Mouse (Mus musculus) neutrophil, adult 5-6 weeks (primary cell): Measurements from ENCODE around the gene Rab34. TPM values are rescaled to one million over a fixed set of nuclear protein-coding genes. Genes with fewer than 3 reads are reported as not detected.

ENCODE experiments used
- ATAC-seq: fragments of 151-379, 151-347 bp; 2 replicates; pipeline ENCODE4 v1.8.0; 2017; ENCODE audit warnings: mild to moderate bottlenecking, moderate TSS enrichment; ENCODE audit not compliant: insufficient number of reproducible peaks, poor library complexity, low FRiP score, severe bottlenecking; ENCODE audit errors: extremely low read depth
- total RNA-seq: library from RNA; stranded (forward); fragments of 200-1000 nt; gene quantifications from 2 replicates; pipeline ENCODE4 v1.2.3, GENCODE M21; 2017

The Rab34 gene
- total RNA-seq, 1 experiment from 2014 or later: not detected

DNA sequence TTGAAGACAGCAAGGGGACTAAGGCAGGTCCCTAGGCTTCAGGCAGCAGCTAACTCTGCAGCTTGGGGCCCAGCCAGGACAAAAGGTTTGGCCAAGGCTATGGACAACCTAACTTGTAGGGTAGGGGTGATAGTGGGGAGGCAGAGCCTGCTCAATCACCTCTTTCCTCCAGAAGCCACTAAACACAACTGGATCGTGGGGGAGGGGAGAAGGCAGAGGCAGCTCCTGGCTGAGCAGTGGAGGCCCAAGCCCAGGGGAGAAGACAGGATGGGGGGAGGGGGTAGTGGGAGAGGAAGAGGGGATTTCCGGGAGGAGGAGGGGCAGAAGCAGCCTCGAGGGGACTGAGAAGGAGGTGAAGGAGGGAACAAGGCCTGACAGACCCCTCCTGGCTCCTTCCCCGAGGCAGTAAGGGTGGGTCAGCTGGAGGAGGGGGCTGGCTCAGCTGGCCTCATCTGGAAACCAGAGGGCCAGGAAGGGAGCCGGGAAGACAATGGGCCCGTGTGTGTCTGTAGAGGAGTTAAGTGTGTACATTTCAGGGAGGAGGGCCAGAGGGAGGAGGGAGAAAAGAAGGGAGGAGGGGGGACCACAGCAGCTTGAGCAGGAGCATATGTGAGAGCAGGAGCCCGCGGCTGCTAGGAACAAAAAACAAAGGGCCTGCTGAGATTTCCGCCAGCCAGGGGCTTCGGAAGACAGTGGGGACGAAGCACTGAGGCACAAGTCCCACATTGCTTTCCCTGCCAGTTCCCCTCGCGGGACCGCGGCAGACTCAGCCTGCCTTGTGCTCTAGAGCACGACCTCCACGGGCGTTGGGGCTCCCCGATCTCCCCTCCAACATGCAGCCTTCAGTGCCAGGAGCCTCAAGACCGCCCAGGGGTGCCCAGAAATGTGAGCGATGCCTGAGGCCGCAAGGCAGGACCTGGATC lies 24.3 kb upstream of the Rab34 start:
- ATAC-seq: no peak

DNA sequence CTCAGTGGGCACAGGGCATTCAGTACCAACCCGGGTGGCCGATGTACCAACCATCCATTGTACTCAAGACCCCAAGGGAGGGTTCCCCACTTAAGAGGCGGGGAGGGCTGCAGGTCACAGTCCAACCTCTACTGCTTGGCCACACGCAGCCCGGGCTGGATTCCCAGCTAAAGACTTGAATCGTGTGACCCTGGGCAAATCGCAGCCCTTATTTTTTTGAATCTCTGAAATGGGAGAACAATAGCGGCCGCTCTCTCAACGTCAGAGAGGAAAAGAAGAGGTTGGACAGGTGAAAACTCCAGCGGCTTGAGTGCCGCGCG lies 23.7 kb upstream of the Rab34 start:
- ATAC-seq: no peak

DNA sequence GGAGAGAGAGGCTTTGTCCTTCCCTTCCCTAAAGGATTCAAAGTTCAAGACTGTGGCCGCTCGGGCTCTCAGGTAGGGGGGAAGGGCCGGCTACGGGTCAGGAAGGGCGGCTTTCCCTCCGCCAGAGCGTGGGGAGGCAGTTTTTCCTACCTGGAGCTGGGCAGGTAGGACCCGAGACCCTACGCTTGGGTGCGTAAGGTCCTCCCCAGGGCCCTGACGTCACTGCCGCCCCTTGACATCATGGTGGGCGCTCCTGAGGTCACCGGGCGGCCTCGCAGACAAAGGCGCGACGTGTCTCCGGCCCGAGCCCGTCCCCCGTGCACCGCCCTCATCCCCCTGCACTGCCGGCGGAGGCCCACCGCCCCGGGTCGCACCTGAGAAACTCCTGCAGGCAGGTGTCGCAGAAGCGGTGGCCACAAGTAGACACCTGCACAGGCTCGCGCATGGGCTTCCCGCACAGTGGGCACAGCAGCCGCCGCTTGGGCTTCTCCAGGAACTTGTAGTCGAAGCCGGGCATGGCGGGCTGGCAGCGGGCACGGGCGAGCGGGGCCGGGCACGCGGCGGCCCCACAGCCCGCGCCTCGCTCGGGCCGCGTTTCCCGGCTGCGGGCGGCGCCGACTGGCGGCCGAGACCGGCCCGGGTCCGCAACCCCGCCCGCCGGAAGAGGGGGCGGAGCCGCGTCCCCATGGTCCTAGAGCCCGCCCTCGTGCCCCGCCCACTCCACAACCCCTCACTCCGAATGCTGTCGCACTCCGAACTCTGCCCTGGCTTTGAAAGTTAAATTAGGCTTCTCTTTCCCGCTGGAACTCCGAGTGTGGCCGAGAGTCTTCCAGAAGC lies 23.1 kb upstream of the Rab34 start, which contains the start of gene Traf4:
Traf4 (minus strand) TSS at position 666 of the 837 bp plus-strand sequence.
- peak; percentile 45 for ATAC-seq

DNA sequence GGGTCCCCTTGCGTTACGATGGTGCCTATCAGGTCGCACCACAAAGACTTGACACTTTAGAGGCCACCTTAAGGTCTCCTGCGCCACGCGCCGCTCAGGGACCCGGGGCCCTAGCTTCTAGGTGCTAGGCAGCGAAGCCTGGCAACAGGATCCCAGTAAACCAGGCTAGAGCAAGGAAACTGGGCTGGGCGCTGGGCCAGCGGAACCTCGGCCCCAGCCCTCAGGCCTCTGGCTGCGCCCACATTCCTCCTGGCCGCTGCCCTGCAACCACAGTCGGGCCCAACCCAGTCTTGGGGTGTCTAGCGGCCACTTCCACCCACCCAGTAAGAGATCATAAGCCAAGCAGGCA lies 22.5 kb upstream of the Rab34 start:
- ATAC-seq: no peak

DNA sequence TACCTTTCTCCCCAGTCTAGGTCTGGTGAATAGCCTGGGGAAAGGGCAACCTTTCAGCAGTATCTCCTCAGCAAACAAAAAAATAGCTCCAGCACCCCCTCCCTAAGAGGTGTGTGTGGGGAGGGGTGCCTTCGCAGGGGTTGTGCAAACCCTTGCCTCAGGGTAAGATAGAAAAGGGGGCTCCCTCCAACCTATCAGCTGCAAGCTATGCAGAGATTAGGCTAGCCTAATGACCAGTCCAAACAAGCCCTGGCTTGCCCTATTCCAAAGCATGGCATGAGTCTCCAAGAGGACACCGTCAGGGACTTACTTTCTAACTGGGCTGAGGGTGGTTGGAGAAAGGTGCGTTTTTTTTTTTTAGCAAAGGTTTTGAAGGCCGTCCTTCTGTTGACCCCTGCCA lies 22.1 kb upstream of the Rab34 start:
- ATAC-seq: no peak

DNA sequence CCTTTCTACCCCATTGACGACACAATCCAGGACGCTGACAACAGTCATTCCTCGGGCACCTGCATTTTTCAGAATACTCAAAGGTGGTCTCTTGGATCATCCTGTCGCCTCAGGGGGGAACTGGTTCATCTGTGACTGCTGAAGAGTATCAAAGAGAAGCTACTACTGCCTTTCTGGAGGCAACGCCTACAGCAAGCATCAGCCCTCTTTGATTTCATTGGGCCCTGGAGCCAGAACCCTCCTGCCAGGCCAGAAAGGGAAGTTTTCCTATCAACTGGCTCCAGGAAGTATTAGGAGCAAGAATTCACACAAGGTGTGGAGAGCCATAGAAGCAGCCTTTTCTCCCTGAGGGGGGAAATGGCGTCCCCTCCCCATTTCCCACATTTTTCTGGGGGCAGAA lies 21.6 kb upstream of the Rab34 start:
- ATAC-seq: no peak

DNA sequence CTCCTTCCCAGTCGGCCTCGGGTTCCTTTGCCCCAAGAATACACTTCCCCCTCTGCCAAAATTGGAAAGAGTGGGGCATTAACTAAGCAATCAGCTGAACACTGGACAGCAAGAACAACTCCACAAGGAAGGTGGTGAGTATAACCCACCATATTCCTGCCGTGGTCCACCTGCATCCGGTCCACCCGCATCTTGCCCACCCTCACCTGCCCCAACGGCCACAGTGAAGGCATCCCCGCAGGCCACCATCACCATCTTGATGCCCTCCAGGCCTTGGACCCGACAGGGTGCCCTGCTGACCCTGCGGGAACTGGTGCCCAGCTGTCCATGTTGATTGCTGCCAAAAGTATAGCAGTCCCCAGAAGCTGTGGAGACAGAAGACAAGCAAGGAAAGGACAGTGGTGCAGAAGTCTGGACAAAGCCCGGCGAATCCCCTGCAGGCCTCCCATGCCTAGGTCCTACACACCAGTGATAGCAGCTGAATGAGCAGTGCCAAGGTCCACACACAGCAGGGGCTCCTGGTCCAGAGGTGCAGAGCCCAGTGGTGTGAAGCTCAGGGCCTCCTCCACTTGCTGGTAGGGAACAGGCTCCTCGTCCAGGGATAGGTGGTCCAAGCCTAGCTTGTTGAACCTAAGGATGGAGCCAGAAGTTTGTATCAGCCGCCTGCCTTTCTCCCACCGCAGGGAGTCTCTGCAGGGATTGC lies 20.8 kb upstream of the Rab34 start:
- ATAC-seq: no peak

DNA sequence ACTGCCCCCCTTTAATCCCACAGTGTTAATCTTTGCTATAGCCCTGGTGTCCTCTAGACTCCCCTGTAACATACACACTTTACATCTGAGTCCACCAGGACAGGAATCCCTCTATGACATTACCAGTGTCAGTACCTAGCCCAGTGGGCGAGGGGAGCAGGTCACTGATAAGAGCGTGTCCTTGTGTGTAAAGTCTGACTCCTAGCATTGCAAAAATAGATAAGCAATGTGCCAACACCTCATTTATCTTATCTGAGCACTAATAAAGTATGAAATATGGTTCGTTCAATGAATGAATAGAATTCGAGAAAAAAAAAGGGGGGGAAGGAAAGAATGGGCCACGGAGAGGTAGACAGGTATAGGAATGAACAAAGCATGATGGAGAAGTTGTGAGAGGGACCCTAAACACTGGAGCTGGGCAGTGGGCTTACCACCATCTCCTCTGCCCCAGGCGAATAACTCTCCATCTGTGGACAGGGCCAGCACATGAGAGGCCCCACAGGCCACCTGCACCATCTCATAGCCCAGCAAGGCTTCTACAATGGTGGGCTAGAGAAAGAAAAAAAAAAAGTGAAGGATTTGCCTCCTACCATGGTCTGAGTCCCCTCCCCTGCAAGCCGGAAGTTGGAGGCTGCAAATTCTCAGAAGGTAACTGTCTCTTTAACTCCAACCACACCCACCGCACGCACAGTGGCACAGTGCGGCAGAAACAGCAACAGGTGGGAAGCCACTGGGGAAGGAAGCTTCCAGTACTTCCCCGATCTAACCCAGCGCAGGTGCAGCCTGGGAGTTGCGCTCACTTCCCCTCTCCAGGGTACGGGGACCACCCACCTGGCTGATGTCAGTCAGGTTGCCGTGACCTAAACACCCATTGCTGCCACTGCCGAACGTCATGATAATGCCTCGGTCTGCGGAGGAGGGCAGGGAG lies 19.4 kb upstream of the Rab34 start:
- peak; percentile 44 for ATAC-seq

DNA sequence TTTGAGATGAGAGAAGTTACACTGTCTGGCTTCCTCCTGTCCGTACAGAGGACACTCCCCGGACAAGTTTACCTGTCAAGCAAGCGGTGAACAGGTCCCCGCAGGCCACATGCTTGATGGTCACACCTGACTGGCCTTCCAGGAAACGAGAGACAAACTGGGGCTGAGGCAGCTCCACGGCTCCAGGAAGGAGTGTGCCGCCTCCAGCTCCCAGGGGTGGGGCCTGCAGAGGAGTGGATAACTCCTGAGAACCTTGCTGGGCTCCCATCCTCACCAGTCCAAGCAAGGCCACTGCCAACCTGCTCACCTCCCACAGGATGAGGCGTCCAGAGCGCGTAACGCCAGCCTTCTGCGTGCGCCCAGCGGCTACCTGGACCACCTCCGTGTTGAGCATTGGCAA lies 17.9 kb upstream of the Rab34 start:
- ATAC-seq: no peak

DNA sequence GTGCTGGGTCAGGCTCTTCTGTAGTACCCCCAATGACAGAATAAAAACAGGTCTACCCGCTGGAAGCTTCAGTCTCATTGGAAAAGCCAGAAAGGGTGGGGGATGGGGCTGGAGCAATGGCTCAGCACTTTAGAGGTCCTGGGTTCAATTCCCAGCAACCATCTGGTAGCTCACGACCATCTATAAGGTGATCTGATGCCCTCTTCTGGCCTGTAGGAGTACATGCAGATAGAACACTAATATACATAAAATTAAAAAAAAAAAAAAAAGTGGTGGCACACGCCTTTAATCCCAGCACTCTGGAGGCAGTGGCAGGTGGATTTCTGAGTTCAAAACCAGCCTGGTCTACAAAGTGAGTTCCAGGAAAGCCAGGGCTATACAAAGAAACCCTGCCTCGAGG lies 16.9 kb upstream of the Rab34 start:
- no peak for ATAC-seq

DNA sequence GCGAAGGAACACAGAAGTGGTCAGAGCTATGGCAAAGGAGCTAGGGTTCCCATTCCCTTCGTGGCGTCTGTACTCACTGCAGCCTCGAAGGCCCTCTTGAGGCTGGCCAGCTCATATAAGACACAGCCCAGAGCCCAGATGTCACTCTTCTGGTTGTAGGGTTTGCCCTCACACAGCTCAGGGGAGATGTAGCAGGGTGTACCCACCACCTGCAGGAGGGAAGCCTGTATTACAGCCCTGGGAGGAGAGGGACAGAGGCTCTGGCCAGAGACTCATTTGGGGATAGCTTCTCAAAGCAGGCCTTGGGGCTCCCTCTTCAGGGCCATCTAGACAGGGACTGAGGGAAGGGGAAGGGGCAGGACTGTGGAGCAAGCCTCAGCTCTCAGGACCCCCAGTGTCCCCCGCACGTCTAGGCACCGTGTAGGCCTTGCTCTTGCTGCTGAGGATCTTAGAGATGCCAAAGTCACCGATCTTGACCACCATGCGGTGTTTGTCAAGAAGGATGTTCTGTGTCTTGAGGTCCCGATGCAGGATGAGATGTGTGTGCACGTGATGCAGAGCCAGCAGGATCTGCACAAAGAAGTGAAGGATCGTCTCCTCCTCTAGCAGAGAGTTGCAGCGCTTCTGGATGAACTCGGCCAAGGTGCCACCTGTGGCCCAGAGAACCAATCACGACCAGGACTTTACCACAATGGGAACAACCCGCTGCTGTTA lies 16.0 kb upstream of the Rab34 start:
- no peak for ATAC-seq

DNA sequence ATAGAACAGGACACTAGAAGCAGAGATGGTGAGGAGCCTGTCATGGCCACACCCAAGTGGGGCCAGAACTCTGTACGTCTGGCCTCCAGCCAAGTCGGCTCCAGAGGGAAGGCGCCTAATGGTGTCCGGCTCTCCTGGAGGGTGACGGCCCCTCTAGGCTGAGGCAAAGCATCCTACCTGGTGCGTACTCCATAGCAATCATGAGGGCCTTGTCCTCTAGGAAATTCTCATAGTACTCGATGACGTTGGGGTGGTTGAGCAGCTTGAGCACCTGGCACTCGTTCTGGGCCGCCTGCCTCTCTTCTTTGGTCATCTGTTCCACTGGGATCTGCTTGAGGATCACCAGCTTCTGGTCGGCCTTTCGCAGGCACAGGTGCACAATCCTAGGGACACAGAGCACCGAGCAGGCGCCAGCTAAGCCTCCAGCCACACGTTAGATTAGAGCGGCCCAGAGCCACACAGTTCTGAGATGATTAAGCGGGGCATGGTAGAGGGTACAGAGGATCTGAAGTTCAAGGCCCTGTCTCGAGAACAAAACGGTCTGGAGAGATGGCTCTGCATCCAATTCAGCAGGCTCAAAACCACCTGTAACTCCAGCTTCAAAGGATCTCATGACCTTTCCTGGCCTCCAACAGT lies 15.4 kb upstream of the Rab34 start:
- ATAC-seq: no peak

DNA sequence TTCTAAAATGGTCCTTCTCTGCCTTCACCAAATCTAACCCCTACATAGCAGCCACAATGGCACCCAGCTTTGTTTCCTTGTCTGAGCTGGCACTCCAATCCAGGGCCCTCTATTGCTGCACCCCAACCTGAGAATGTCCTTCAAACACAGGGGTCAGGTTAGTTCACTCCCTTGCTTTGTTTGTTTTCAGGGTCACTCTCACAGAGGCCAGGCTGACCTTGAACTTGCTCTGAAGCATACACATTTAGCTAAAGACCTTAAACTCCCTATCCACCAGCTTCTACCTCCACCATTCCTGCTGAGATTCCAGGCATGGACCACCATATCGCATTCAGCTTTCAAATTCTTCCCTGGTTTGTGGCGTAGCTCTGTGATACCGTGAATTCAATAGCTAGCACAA lies 13.7 kb upstream of the Rab34 start:
- no peak for ATAC-seq

DNA sequence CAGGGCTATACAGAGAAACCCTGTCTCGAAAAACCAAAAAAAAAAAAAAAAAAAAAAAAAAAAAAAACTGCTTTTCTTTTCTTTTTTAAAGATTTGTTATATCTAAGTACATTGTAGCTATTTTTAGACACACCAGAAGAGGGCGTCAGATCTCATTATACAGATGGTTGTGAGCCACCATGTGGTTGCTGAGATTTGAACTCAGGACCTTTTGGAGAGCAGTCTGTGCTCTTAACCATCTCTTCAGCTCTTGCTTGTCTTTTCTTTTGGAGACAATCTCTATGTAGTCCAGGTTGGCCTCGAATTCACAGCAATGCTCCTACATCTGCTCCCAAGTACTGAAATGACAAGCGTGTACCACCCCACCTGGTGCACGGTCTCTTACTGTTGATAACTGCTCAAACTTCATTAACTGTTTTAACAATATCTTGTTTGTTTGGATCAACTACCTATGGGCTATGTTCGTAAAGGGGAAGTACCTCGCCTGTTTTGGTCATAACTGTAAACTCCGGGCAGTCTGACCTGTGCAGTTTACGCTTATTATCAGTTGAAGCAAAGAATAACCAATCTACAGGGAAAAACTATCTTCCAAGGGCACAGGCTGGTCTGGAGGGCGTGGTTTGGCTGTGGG lies 12.3 kb upstream of the Rab34 start:
- ATAC-seq: no peak

DNA sequence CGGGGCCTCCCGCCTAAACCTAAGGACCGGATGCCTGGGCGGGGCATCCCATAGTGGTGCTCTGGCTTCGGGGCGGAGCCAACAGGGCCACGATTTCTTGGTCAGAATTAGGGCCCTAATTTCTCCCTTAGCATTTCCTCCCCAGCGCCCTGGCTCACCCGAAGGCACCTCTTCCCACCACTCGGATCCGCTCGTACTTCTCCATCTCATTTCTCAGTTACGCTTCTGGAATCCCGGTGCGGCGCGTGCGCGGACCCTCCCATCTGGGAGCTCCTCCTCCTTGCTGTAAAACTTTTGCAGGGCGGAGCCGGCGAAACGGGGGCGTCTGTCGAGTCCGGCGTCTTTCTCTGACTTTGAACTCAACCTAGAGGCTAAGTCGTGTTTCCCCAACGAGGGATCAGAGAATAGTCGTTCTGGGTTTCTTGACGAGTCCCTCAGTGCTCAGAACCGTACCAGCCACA lies 11.8 kb upstream of the Rab34 start, which contains the start of the genes Nek8 and Tlcd1:
Nek8 (minus strand) TSS at position 274 of the 461 bp plus-strand sequence.
Tlcd1 (plus strand) TSS at position 310 of the 461 bp plus-strand sequence.
- ATAC-seq: peak; percentile 66

DNA sequence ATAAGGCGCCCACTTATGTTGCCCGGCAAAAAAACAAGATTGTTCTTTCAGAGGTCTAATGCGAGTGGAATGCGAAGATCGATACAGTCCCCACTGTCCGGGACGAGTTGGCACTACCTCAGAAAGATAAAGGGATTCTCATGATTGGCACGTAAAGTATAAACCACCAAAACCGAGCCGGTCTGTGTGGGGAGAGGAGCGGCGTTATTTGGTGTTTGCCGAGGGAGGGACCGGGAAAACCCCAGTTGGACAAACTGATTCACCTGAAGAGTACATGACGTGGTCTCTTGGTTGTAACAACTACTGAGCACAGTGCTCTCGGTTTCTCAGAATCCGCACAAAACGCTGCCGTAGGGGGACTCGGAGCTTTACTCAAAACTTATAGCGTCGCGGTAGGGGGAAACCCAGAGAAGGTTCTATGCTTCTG lies 11.3 kb upstream of the Rab34 start:
- ATAC-seq: no peak

DNA sequence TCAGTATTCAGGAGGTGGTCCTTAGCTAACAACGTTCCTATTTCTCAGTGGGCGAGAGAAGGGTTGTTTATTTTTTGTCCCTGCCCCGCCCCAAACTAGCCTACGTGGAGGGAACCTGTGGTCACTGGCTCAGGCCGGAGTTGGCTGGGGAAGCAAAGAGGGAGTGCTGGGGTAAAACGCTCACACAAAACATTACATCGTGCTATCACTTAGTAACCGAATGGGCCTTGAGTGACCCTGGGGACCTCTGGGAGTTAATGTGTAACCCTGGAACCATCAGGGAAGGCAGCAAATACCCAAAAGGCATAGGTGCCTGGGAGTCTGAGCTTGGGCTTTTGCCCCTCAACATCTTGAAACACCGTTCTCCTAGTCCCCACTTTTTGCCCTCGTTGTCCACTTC lies 10.8 kb upstream of the Rab34 start:
- ATAC-seq: no peak
